In the genomic region with DNA sequence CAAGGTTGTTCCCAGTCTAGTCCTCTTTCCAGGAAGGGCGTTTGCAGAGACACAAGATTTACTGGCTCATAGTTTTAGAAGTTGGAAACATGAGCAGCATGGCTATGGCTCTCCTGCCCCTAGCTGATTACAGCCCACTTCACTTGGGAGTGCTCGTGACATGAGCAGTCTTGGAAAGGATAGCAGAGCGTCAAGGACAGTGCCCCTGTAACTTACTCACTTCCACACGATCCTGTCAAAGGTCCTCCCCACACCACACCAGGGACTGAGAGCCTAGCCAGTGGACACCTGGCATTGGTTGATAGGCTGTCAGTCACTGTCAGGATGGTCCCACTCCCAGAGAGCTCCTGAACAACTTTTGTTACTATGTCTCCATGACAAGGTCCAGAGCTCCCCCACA, we compare ENCODE assay signal across 28 mouse cellular contexts. TPM values are rescaled to one million over a fixed set of nuclear protein-coding genes. Genes with fewer than 3 reads are reported as not detected.
"Had no signal": no experiment of that assay in that cellular context is flagged by ENCODE, and none has a peak within 500 bp of the region (broad histone marks: within the 10 kb centered on the region; RNA-seq: fewer than 3 reads in every experiment).

No protein-coding gene starts in this region.

- ATAC-seq: hindbrain, embryonic 16.5 days; inflammation-experienced regulatory T-cells, adult 6 months; intestine, embryonic 15.5 days; intestine, postnatal 0 days had no signal

- H3K4me1 ChIP-seq: heart, embryonic 12.5 days; heart, embryonic 15.5 days; hindbrain, embryonic 10.5 days; hindbrain, embryonic 12.5 days; intestine, embryonic 15.5 days; limb, embryonic 10.5 days; limb, embryonic 12.5 days had no signal

- H3K9me3 ChIP-seq: heart, embryonic 12.5 days; heart, embryonic 15.5 days; hindbrain, embryonic 10.5 days; hindbrain, embryonic 12.5 days; intestine, embryonic 15.5 days; limb, embryonic 10.5 days; limb, embryonic 12.5 days; liver, embryonic 13.5 days; liver, embryonic 15.5 days had no signal

- H3K4me2 ChIP-seq: heart, embryonic 12.5 days; heart, embryonic 15.5 days; hindbrain, embryonic 12.5 days; hindbrain, embryonic 14.5 days; intestine, embryonic 15.5 days; limb, embryonic 12.5 days; liver, embryonic 11.5 days; liver, embryonic 13.5 days; liver, embryonic 15.5 days had no signal

- H3K4me3 ChIP-seq: gastrocnemius, adult 2 months; heart, embryonic 12.5 days; heart, embryonic 15.5 days; hindbrain, embryonic 10.5 days; hindbrain, embryonic 12.5 days; intestine, embryonic 15.5 days; layer of hippocampus, adult 2 months; left cerebral cortex, adult 2 months; limb, embryonic 10.5 days; limb, embryonic 12.5 days; liver, embryonic 13.5 days; liver, embryonic 15.5 days had no signal

- H3K27ac ChIP-seq: gastrocnemius, adult 2 months; heart, embryonic 15.5 days; hindbrain, embryonic 10.5 days; hindbrain, embryonic 12.5 days; hindbrain, embryonic 14.5 days; intestine, embryonic 15.5 days; layer of hippocampus, adult 2 months; left cerebral cortex, adult 2 months; limb, embryonic 10.5 days; limb, embryonic 12.5 days; liver, embryonic 13.5 days; liver, embryonic 15.5 days had no signal

- DNase-seq: gastrocnemius, adult 2 months; gastrocnemius, postnatal 10 days; gastrocnemius, postnatal 25 days; heart, postnatal 10 days; heart, postnatal 4 days; kidney, adult 18-20 months; kidney, adult 8-10 months; kidney, postnatal 10 days; kidney, postnatal 25 days; kidney, postnatal 4 days; liver; liver, embryonic 13.5 days had no signal

- H3K27me3 ChIP-seq: heart, embryonic 12.5 days; heart, embryonic 15.5 days; hindbrain, embryonic 12.5 days; intestine, embryonic 15.5 days; limb, embryonic 12.5 days; liver, embryonic 13.5 days; liver, embryonic 15.5 days had no signal

- H3K9ac ChIP-seq: heart, embryonic 12.5 days; heart, embryonic 15.5 days; hindbrain, embryonic 12.5 days; hindbrain, embryonic 14.5 days; intestine, embryonic 15.5 days; limb, embryonic 12.5 days; liver, embryonic 13.5 days; liver, embryonic 15.5 days had no signal

RNA-seq across cellular contexts. Expression of a gene that starts 54.3 kb away (rescaled TPM):
- total RNA-seq: granulocyte monocyte progenitor cell, adult 5-6 weeks had no signal
- polyA plus RNA-seq: inflammation-experienced regulatory T-cells, adult 6 months had no signal
